Mouse (Mus musculus): ENCODE data around the gene Fbxw8. TPM values are rescaled to one million over a fixed set of nuclear protein-coding genes. Genes with fewer than 3 reads are reported as not detected.

Fbxw8 gene
- total RNA-seq, 2 experiments from 2014 or later = 20.8 to 24.2 TPM

DNA sequence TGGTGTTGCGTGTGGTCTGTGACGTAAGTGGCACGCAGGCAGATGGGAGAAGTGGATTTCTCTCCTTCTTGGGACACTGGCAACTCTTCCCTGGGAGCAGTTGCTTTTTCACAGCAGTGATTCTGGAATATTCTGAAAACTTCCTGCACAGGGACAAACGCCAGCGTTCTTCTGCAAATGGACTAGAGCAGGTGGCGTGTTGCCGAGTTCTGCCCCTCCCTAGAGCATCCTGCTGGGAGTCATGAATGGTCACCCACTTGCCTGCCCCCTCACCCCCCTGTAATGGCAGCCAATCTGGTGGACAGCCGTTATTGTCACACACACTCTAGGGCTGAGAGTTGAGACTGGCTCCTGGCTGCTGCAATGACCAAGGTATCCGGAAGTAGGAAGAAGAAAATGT, 95.6 kb downstream of the Fbxw8 start:
- intact Hi-C loops (cut with DNase I) = no loop called here
- peak; percentile 23 for DNase-seq
- TF ChIP-seq CTCF (IDR thresholded peaks at IDR 0.05) = no peak
- no peak overlapping the region for H3K27ac ChIP-seq
- no peak overlapping the region for H3K4me3 ChIP-seq

- TF ChIP-seq CTCF (IDR thresholded peaks at IDR 0.05) = no peak
- DNase-seq = peak; percentile 13
- H3K4me3 ChIP-seq = no peak overlapping the region
- intact Hi-C loops (cut with DNase I) = no loop called here
- no peak overlapping the region for H3K27ac ChIP-seq
Measured at GRCm38 (mm10) chr5:118058858-118059257, 96.4 kb downstream of the Fbxw8 start.

DNA sequence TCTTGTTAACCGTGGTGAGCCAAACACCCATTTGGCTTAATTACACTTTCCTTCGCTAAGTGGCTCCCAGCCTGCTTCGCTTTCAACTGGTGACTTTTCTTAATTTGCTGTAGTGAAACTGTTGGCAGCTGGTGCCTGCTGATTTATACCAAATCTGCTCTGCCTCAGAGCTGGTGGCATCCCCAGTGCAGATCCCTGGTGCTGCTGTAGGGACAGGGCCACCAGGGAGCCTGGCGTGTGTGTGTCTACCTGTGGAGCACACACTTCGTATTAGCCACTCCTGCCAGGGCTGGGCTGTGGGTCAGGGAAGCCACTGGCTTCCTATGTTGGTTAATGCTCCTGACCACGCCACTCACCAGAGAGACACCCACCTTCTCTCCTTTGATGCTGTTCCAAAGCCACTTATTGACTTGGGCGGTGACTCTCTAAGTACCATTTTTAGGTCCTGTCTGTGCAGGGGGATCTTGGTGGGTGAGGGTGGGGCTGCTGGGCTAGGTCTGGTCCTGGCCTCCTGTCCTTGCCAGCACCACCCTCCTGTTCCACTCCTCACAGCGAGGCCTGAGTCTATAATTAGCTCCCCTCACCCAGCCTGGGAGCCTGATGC, 97.7 kb downstream of the Fbxw8 start:
- peak; percentile 27 for DNase-seq
- intact Hi-C loops (cut with DNase I) = no loop called here
- TF ChIP-seq CTCF (IDR thresholded peaks at IDR 0.05) = no peak
- Histone ChIP-seq H3K27ac (peak overlapping the region; percentile 5; the same call in 1 of the 2 replicates), H3K4me3 (no peak overlapping the region)

DNA sequence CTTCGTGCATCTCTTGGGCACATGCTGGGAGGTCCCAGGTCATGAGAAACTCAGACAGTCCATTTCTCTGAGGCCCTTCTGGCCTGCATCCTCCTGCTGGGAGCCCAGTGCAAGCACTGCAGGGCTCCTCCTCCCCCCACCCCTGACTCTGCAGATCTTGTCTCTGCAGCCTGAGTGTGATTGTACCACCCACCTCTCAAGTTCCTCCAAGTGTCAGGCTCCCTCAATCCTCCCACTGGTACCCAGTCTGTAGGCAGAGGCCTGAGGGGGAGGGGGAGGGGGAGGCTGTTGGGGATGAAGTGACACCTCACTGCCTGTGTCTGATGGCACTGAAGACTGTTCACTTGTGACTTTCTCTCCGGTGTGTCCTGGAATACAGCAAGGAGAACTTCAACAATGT, 102.1 kb downstream of the Fbxw8 start:
- DNase-seq = peak; percentile 6

GRCm38 (mm10) chr5:118051981-118052662, 103.1 kb downstream of the Fbxw8 start:
- TF ChIP-seq CTCF (IDR thresholded peaks at IDR 0.05) = no peak
- DNase-seq = peak; percentile 15
- intact Hi-C loops (cut with DNase I) = no loop called here
- no peak overlapping the region for H3K4me3 ChIP-seq
- no peak overlapping the region for H3K27ac ChIP-seq

More for the DNA sequence above, 102.1 kb downstream of the Fbxw8 start:
- no peak for TF ChIP-seq CTCF (IDR thresholded peaks at IDR 0.05)
- Histone ChIP-seq H3K27ac (no peak overlapping the region), H3K4me3 (no peak overlapping the region)
- intact Hi-C loops (cut with DNase I) = no loop called here

- H3K27ac ChIP-seq = no peak overlapping the region
- TF ChIP-seq CTCF (IDR thresholded peaks at IDR 0.05) = no peak
- peak; percentile 1 for DNase-seq
- intact Hi-C loops (cut with DNase I) = no loop called here
- no peak overlapping the region for H3K4me3 ChIP-seq
Measured at GRCm38 (mm10) chr5:118050743-118051142, 104.5 kb downstream of the Fbxw8 start.

DNA sequence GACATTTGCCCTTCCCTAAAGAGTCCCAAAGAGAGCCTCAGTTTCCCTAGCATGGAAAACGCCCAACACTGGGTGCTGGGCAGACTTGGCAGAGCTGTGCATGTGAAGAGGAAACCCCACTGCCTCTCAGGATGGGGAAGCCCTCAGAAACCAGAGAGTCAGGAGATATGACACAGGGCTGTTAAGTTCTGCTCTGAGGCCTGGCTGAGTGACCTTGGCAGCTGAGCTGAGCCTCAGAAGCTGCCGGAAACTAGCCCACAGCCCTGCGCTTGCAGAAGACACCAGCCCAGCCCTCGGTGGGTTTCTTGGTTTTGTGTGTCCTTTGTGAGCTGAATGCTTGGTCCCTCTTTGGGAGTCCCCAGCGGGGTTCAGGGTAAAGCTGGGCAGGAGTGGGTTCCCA, 106.3 kb downstream of the Fbxw8 start:
- TF ChIP-seq CTCF (IDR thresholded peaks at IDR 0.05) = no peak
- intact Hi-C loops (cut with DNase I) = no loop called here
- no peak for DNase-seq
- H3K27ac ChIP-seq = no peak overlapping the region
- no peak overlapping the region for H3K4me3 ChIP-seq

- H3K27ac ChIP-seq = no peak overlapping the region
- no peak for DNase-seq
- no peak overlapping the region for H3K4me3 ChIP-seq
- intact Hi-C loops (cut with DNase I) = no loop called here
- no peak for TF ChIP-seq CTCF (IDR thresholded peaks at IDR 0.05)
Measured at GRCm38 (mm10) chr5:118048412-118048811, 106.9 kb downstream of the Fbxw8 start.

DNA sequence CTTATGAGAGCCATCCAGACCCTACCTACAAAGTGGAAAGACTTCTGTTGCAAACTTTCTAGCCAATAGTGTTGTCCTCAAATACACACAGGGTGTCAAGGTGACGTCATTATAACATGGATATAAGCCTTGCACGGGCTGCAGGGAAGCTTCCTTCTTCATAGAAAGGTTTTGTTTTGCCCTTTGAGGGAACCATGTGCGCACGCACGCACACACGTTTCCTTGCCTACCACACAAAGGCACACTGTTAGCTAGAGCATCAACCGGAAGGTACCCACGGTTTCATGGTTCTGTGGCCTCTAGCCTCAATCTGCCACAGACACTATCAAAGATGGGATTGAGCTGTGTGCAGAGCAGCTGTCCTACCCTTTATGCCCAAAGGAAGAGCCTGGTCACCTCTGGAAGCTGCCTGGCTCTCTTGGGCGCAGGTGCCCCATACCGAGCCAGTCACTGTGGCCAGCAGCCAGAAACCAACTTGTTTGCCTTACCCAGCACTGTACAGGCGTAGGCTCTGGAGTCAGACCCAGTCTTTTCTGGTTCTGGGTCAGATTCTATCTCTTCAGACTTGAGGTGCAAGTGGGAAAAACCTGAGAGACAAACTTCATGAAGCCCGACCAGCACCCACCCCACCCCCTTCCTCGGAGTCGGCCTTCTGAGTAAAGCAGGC, 108.0 kb downstream of the Fbxw8 start:
- Histone ChIP-seq H3K4me3 (no peak overlapping the region), H3K27ac (no peak overlapping the region)
- intact Hi-C loops (cut with DNase I) = no loop called here
- TF ChIP-seq CTCF (IDR thresholded peaks at IDR 0.05) = no peak
- no peak for DNase-seq

DNA sequence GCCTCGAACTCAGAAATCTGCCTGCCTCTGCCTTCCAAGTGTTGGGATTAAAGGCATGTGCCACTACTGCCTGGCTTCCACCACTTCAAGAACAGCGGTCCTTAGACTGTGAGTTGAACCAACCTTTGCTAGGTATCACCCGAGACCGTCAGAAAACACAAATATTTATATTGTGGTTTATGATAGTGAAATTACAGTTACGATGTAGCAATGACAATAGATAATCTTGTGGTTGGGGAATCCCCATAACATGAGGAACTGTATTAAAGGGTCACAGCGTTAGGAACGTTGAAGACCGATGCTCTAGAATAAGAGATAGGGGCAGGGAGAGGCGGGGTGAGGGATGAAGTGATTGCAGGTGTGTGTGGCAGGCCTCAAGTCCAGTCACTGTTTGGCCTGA, 109.9 kb downstream of the Fbxw8 start:
- H3K4me3 ChIP-seq = no peak overlapping the region
- no peak for TF ChIP-seq CTCF (IDR thresholded peaks at IDR 0.05)
- no peak for DNase-seq
- no peak overlapping the region for H3K27ac ChIP-seq
- intact Hi-C loops (cut with DNase I) = no loop called here

DNA sequence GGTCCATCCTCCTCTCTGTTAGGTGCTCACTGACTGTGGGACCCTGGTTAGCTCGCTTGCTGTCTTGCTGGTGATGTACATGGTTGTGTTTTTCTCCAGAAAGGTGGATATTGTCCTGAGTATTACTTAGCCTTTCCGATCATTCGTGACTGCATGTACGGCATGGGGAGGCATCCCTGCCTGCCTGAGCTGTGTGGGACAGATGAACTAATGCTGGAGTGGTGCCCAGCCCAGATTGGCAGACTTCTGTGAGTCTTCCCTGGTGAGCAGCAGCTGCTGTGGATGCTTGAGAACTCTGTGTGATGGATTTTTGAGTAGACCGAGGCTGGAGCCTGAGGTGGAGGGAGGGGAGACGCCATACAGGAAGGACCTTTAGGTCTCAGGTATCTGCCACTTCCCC, 110.4 kb downstream of the Fbxw8 start:
- intact Hi-C loops (cut with DNase I) = no loop called here
- no peak overlapping the region for H3K4me3 ChIP-seq
- TF ChIP-seq CTCF (IDR thresholded peaks at IDR 0.05) = no peak
- no peak for DNase-seq
- H3K27ac ChIP-seq = no peak overlapping the region

GRCm38 (mm10) chr5:118043761-118044160, 111.5 kb downstream of the Fbxw8 start:
- no peak overlapping the region for H3K27ac ChIP-seq
- no peak for DNase-seq
- intact Hi-C loops (cut with DNase I) = no loop called here

DNA sequence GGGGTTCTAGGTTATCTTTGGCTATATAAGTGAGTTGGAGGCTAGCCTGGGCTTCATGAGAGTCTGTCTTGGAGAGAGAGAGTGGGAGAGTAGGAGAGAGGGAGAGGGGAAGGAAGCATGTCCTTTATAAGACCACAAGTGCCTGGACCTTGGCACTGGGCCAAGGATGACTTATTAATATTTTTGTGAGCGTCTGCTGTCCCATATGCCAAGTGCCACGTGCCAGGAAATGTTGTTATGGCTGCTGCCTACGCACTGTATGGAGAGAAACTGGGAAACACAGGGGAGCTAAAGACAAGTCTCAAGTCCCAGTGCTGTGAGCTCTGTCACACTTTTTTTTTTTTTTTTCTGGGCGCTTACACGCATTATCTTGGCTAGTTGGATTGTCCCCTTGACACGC, 112.7 kb downstream of the Fbxw8 start:
- Histone ChIP-seq H3K27ac (no peak overlapping the region), H3K4me3 (no peak overlapping the region)
- intact Hi-C loops (cut with DNase I) = no loop called here
- no peak for TF ChIP-seq CTCF (IDR thresholded peaks at IDR 0.05)
- DNase-seq = no peak

More at GRCm38 (mm10) chr5:118043761-118044160, 111.5 kb downstream of the Fbxw8 start:
- H3K4me3 ChIP-seq = no peak overlapping the region
- TF ChIP-seq CTCF (IDR thresholded peaks at IDR 0.05) = no peak

Data from gastrocnemius, adult 2 months (tissue).